Mouse (Mus musculus): ENCODE results near the gene Cmc4.

GRCm38 (mm10) chrX:75376815-75377214 is 39.6 kb downstream of the Cmc4 start:
- TF ChIP-seq EP300 (IDR thresholded peaks at IDR 0.05; ENCODE audit: low read depth) (no peak), CTCF (IDR thresholded peaks at IDR 0.05; ENCODE audit: low read depth) (no peak)
